Mouse (Mus musculus): ENCODE results near the gene Rdh5.

DNA sequence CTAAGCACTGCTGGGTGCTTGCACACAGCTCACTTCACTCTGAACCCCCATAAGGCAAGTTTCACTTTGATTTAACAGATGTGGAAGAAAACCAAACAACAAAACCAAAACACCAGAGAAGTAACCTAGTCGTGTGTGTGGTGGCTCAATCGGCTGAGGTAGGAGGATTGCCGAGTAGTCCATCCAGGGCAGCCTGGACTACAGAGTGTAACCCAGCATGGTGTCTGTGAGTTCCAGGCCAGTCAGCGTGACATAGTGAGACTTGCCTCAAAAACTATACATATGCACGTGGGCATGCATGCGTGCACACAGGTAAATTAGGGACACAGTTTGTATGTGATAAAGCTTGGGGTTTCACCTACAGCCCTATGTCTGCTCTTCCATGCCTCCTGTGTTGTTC, 5.3 kb downstream of the Rdh5 start:
- TF ChIP-seq CTCF (IDR thresholded peaks at IDR 0.05; ENCODE audit: borderline replicate concordance, insufficient read depth, low read depth, low read length), result no peak
- TF ChIP-seq POLR2A (IDR thresholded peaks at IDR 0.05; ENCODE audit: borderline replicate concordance, insufficient read depth, low read length), result no peak
